Mouse (Mus musculus): ENCODE data around the gene Arid3a.

Gene Arid3a

DNA sequence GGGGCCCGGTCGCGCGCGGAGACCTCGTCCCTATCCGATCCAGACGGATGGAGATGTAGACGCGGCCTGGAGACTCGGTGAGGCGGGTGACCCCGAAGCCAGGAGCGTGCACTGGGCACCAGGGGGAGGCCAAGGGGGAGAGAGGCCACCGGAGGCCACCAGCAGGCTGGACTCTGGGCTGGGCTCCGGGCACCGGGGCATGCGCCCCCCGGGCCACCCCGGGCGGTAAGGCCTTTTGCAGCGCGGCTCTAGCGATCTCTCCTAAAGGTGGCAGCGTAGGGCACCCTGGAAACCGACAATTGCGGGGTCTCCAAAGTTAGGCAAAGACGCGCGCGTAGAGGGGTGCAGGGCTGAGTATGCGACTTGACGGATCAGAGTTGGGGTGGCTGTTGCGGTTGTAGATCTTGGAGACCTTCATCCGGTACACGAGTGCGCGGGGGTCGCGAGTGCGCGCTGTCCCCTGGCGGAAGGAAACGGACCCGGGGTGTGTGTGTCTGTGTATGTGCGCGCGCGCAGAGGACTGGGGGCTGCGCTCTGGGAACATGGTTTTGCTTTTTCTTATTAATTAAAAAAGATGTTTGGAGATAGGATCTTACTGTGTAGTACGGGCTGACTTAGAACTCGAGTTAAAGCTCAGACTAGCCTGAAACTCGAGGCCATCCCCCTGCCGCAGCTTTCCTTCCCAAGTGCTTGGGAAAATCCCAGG, 634 bp downstream of the Arid3a start:
- no peak for DNase-seq (ENCODE audit: inconsistent ontology term)

- DNase-seq (ENCODE audit: inconsistent ontology term): peak; percentile 37
Measured at GRCm38 (mm10) chr10:79928030-79928694, 1.3 kb downstream of the Arid3a start.

DNA sequence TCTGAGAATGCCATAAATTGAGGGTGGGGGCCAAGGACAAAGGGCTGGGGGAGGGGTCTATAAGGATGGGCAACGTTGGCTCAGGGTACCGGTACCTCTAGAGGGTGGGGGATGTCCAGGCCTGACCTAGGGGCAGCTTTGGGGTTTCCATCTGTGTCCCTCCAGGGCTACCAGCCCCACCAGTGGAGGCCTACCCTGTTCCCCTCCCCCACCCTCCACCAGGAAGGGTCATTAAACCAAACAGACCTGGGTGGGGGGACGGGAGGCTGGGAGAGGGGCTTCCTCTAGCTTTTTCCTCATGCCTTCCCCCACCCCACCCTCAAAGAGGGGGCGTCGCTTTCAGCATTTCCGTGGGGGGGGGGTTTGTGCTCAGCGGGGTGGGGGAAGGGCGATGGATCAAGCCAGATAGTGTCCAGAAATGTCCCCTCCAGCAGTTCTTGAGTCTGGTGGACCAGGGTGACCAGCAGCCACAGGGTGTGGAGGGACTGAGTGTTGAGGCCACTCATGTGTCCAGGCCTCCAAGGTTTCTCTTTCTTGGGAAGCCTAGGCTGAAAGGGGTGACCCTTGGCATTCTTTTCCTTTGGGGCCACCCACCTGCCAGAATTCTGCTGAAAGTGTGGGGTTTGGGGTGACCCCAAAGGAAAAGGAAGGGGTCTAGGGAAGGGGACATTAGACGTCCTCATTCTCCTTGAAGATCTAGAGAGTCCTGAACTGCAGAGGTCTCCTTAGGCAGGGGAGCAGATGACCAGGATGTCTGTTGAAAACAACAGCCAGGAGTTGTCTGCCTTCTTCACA, 2.3 kb downstream of the Arid3a start:
- DNase-seq (ENCODE audit: inconsistent ontology term): no peak

- no peak for DNase-seq (ENCODE audit: inconsistent ontology term)
Measured at GRCm38 (mm10) chr10:79929967-79930825, 3.4 kb downstream of the Arid3a start.

GRCm38 (mm10) chr10:79930826-79931186, 4.0 kb downstream of the Arid3a start:
- no peak for DNase-seq (ENCODE audit: inconsistent ontology term)

GRCm38 (mm10) chr10:79931797-79932196, 5.0 kb downstream of the Arid3a start:
- DNase-seq (ENCODE audit: inconsistent ontology term): no peak

- DNase-seq (ENCODE audit: inconsistent ontology term): peak; percentile 91
Measured at GRCm38 (mm10) chr10:79932736-79933135, 5.9 kb downstream of the Arid3a start.

DNA sequence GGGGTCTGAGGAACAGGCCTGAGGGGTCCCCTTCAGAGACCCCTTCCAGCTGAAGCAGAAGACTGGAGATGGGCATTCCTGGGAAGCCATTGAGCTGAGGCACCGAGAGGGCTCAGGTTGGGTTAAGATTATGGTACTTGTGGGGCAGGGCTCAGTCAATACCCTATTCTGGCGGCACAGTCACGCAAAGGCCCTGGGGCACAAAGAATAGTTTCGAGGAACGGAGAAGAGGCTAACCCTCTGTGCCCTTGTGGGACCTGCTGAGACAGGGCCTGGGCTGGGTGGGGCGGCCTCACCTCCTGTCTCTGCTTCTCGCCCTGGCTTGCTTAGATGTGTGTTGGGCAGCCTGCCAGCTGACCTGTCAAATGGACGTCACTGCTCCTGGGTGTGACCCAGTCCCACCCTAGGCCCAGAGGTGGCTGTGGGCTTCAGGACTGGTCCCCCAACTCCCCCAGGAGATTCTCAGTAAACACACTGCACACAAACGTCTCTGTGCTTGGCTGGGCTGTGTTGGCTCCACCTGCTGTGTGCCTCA, 6.4 kb downstream of the Arid3a start:
- DNase-seq (ENCODE audit: inconsistent ontology term): no peak

GRCm38 (mm10) chr10:79933861-79934260, 7.0 kb downstream of the Arid3a start:
- no peak for DNase-seq (ENCODE audit: inconsistent ontology term)

DNA sequence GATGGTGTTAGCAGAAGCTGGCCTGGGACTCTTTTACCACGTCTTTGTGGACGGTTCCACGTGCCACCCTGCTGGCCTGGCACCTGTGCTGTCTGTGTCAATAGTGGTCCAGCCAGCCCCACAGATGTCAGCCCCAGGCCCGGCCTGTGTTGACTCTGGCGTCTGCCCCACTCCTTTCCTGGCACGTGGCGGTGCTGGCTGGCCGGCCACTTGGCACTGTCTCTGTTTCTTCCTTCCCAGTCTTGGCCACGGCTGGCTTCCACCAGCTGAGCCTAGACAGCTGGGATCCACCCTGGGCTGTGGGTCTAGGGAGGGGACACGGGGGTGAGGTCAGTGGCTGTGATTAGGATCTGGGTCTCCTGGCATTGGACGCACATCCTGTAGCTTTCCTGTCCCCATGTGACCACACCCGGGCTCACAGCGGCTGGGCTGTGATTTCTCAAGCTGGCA, 7.5 kb downstream of the Arid3a start:
- DNase-seq (ENCODE audit: inconsistent ontology term): peak; percentile 97

- DNase-seq (ENCODE audit: inconsistent ontology term): no peak
Measured at GRCm38 (mm10) chr10:79934794-79935569, 8.1 kb downstream of the Arid3a start.

DNA sequence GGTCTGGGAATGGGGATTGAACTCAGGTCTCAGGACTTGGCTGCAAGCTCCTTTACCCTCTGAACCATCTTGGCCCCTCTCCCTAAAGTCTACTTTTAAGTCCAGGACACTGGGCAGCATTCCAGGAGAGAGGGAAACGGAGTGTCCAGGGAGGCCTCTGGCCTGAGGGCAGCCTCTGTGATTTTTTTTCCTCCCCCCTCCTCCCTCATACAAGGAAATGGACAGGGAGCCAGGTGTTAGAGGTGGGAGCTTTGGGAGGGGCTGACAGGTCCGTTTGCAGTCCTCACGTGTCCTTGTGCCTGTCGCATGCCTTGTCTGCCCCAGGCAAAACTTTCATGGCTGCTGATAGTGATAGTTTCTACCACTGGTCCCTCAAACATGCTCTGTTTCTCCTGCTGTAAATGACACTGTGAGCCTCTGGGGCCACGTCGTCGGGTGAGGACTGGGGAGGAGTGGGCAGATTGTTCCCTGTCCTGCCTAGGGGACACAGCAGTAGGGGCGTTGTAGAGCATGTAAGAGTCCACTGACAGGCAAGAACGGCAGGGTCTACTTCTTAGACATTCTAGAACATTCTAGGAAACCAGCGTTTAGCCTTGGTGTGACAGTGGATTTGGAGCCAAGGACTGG, 9.6 kb downstream of the Arid3a start:
- DNase-seq (ENCODE audit: inconsistent ontology term): no peak

DNA sequence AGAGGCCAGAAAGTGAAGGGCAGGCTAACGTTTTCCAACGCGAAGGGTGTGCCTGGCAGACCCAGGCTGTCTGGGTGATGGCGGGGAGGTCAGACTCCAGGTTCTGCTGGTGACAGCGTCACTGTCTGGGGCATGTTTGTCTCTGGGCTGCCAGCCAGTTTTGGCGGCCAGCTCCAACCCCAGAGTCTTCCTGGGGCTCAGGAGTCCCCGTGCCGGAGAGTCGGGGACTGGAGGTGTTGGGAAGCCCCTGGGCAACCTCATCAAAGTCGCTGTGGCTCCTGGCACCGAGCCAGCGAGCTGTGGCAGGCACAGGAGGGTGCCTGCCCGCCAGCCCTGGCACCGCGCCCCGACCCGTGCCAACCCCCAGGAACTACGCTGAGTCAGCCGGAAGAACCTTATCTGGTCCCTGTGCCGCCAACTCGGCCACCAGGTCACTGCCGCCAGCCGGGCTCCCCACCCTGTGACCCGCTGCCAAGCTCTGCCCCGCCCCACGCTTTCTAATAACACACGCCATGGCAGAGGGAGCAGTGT, 10.1 kb downstream of the Arid3a start:
- peak; percentile 94 for DNase-seq (ENCODE audit: inconsistent ontology term)

- no peak for DNase-seq (ENCODE audit: inconsistent ontology term)
Measured at GRCm38 (mm10) chr10:79937775-79938526, 11.1 kb downstream of the Arid3a start.

DNA sequence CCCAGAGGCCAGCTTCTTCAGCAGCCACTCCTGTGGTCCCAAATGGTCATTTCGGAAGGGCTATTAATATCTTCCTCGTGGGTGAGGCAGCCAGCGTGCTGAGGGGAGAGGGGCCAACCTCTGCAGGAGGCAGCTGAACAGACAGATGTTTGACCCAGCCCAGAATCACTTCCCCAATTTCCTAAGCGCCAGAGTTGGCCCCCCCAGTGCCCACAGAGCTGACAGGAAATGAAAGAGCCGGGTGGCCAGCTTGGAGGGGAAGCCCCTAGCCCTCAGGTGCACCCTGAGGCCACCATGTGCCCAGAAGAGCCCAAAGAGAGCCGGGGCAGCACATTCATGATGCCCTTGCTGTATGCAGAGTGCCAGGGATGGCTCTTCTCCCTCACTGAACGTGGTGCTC, 13.9 kb downstream of the Arid3a start:
- DNase-seq (ENCODE audit: inconsistent ontology term): no peak

- no peak for DNase-seq (ENCODE audit: inconsistent ontology term)
Measured at GRCm38 (mm10) chr10:79942988-79943387, 16.1 kb downstream of the Arid3a start.

- no peak for DNase-seq (ENCODE audit: inconsistent ontology term)
Measured at GRCm38 (mm10) chr10:79943471-79943901, 16.6 kb downstream of the Arid3a start.

- peak; percentile 78 for DNase-seq (ENCODE audit: inconsistent ontology term)
Measured at GRCm38 (mm10) chr10:79945507-79946234, 18.8 kb downstream of the Arid3a start.

Data from Muller cell, postnatal 12 days (primary cell).